Mouse (Mus musculus): ENCODE measurements around the gene 4930579F01Rik. TPM values are rescaled to one million over a fixed set of nuclear protein-coding genes. Genes with fewer than 3 reads are reported as not detected.
"Not testable (repeated sequence)": the region's sequence is repeated elsewhere in the genome, so short reads cannot be mapped to it uniquely, and the experiment has no call there.

The 4930579F01Rik gene
- total RNA-seq, 2 experiments from 2014 or later: not detected

DNA sequence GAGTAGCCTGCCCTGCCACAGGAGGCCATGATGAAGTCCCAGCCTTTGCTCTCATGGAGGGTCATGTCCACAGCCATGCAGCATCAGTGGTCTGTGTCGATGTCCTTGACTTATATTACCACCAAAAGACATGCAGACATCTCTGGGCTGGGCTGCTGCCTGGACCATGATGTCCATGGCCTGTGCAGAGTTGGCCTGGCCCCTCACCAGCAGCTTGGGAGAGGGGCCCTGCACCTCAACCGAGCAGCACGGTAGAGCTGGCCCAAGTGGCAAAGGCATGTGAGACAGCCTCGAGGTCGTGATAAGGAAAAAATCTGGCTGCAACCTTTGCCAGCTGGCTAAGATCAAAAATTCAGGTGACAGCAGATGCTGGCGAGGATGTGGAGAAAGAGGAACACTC is 54.0 kb downstream of the 4930579F01Rik start:
- no peak overlapping the region for H3K27ac ChIP-seq
- intact Hi-C loops (cut with DNase I): no loop called here

GRCm38 (mm10) chr3:138138146-138138545 is 55.5 kb downstream of the 4930579F01Rik start:
- H3K27ac ChIP-seq; intact Hi-C loops (cut with DNase I); H3K4me3 ChIP-seq; DNase-seq: not testable (repeated sequence)

More for the DNA sequence above, 54.0 kb downstream of the 4930579F01Rik start:
- no peak for TF ChIP-seq CTCF (IDR thresholded peaks at IDR 0.05)
- DNase-seq: no peak
- H3K4me3 ChIP-seq: no peak overlapping the region

GRCm38 (mm10) chr3:138134528-138134927 is 59.1 kb downstream of the 4930579F01Rik start:
- H3K27ac ChIP-seq: no peak overlapping the region
- no peak for DNase-seq
- no peak for TF ChIP-seq CTCF (IDR thresholded peaks at IDR 0.05)
- no peak overlapping the region for H3K4me3 ChIP-seq
- intact Hi-C loops (cut with DNase I): no loop called here

DNA sequence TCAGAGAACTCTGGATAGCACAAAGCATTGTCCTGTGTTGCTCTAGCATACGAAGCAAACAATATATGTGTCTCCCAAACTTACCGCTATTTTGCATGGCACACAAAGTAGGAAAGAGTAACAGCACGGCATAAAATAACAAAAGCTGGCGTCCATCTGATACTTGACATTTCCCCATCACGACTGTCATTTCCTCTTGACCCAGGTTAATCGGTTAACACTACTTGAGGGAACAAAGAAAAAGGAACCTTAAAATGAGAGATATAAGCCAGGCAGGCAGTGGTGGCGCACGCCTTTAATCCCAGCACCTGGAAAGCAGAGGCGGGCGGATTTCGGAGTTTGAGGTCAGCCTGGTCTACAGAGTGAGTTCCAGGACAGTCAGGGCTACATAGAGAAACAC is 59.7 kb downstream of the 4930579F01Rik start:
- DNase-seq: no peak
- intact Hi-C loops (cut with DNase I): no loop called here
- TF ChIP-seq CTCF (IDR thresholded peaks at IDR 0.05): no peak
- Histone ChIP-seq H3K4me3 (no peak overlapping the region), H3K27ac (no peak overlapping the region)

DNA sequence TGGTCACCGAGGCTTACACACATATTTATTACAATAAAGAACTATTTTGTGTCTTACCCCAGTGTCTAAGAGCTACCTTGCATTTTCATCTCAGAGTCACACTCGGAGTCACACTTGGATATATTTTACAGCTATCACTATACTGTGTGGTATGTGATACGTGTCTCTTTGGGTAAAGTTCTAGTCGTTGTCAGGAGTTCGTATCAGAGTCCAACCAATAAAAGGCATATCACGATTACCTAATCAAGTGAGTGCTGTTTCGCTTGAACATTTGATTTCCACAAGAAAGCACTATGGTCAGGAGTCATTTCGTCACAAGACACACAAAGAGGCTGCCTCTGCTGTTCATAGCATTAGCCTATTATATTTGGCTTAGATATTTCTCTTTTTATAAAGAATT is 60.2 kb downstream of the 4930579F01Rik start:
- H3K4me3 ChIP-seq: no peak overlapping the region
- no peak overlapping the region for H3K27ac ChIP-seq
- TF ChIP-seq CTCF (IDR thresholded peaks at IDR 0.05): no peak
- DNase-seq: no peak
- intact Hi-C loops (cut with DNase I): no loop called here

DNA sequence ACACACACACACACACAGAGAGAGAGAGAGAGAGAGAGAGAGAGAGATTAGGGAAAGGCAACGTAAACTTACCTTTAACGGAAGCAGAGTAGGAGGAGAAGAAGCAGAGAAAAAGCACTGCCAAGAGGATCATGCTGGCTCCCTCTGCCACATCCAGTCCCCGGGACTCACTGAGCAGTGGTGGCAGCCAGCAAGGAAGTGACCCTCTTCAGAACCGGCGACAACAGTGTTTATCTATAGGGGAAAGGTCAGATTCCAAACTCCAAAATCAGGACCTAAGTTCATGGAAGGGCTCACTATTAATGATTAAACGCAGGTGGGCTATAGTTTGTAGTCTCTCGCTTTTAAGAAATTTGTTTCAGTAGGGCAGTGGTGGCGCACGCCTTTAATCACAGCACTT is 62.5 kb downstream of the 4930579F01Rik start:
- intact Hi-C loops (cut with DNase I): no loop called here
- DNase-seq: no peak

GRCm38 (mm10) chr3:138130692-138131091 is 62.9 kb downstream of the 4930579F01Rik start:
- DNase-seq: no peak
- Histone ChIP-seq H3K27ac (no peak overlapping the region), H3K4me3 (no peak overlapping the region)
- intact Hi-C loops (cut with DNase I): no loop called here
- TF ChIP-seq CTCF (IDR thresholded peaks at IDR 0.05): no peak

More for the DNA sequence above, 62.5 kb downstream of the 4930579F01Rik start:
- Histone ChIP-seq H3K27ac (no peak overlapping the region), H3K4me3 (no peak overlapping the region)
- TF ChIP-seq CTCF (IDR thresholded peaks at IDR 0.05): no peak

DNA sequence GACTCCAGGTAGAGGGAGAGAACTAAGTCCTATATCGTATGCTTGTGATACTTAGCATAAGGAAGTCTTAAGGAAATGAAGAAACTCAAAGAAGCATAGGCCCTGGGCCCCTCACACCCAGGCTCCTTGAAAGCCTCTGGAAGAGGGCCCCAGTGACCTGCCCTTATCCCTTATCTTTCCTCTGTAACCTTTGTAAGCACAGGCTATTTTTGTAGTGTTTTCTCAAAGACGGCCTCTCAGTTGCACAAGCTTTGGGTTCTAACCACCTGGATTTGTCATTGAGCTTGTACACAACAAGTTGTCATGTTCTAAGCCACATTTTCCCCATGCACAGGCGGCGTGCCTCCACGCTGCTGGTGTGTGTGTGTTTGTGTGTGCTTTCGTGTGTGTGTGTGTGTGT is 64.5 kb downstream of the 4930579F01Rik start:
- no peak for TF ChIP-seq CTCF (IDR thresholded peaks at IDR 0.05)
- Histone ChIP-seq H3K4me3 (no peak overlapping the region), H3K27ac (no peak overlapping the region)
- no peak for DNase-seq
- intact Hi-C loops (cut with DNase I): no loop called here

DNA sequence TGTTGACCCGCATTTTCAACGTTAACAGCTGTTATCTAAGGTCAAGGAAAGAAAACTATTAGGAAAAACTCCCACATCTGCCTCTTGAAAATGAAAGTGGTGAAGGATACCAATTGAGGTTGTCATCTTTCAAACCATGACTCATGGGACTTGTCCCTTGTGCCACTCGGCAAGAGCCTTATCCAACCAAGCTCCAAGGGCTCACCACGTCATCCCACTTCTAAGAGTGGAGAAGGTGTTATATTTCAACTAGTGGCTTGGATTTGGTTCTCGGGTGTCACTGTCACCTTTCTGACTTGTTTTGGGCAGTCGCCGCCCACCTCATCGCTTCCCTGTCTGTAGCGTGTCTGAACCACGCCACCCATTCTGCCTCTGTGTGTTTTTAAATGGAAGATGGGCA is 69.8 kb downstream of the 4930579F01Rik start:
- peak; percentile 33 for DNase-seq
- intact Hi-C loops (cut with DNase I): no loop called here
- peak overlapping the region; percentile 32 for H3K4me3 ChIP-seq
- peak overlapping the region; percentile 54 for H3K27ac ChIP-seq
- TF ChIP-seq CTCF (IDR thresholded peaks at IDR 0.05): no peak

DNA sequence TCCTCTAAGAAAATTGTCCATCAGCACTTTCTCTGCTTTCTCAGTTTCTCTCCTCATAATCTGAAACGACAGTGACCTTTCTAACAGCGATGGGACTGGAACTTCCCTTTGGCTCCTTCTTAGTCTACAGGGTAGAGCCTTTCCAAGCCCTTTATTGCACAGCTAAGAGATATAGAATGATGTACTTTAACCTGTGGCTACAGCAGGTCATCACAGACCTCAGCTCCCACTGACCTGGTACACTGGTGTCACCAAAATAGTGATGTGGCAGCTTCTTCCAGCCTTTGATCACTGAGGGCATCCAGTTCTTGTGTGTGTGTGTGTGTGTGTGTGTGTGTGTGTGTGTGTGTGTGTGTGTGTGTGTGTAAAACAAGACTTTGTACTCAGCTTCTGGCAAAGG is 72.2 kb downstream of the 4930579F01Rik start:
- intact Hi-C loops (cut with DNase I): no loop called here
- DNase-seq: no peak
- H3K27ac ChIP-seq: no peak overlapping the region
- no peak overlapping the region for H3K4me3 ChIP-seq
- no peak for TF ChIP-seq CTCF (IDR thresholded peaks at IDR 0.05)

DNA sequence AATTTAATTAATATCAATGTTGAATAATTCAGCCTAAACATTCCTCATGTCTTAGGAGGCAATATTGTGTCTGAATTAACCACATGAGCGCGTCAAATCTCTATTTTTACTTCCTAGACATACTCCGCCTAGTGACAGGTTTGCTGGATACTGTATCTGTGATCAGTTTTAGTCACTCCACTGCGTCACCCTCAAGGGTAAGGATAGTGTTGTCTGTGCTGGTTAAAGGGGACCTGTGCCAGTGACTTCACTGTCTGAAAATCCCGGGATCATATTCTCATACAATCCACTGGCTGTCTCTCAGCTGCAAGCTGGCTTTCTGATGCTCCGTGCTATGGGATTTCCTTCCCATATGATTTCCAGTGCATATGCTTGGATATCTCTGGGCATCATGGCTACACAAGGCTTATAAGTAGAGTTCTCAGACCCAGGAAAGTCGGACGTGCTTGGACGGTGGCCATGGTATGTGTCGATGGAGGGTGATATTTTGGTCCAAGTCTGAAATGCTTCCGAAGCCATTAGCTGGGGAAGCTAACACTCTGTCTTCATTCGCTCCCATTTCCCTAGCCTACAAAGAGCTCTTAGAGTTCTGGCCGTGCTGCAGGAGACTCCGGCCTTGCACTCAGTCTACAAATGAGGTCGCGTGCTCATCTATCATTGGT is 74.0 kb downstream of the 4930579F01Rik start:
- peak; percentile 47 for DNase-seq
- intact Hi-C loops (cut with DNase I): loop anchor here (2.0 kb wide), 1 partner anchor 47 kb away; no protein-coding TSS in a partner anchor
- TF ChIP-seq CTCF (IDR thresholded peaks at IDR 0.05): peak; percentile 15; the same call in 1 of the 2 replicates
- Histone ChIP-seq H3K27ac (peak overlapping the region; percentile 83), H3K4me3 (peak overlapping the region; percentile 45)

- peak overlapping the region; percentile 83 for H3K27ac ChIP-seq
- TF ChIP-seq CTCF (IDR thresholded peaks at IDR 0.05): no peak
- DNase-seq: no peak
- intact Hi-C loops (cut with DNase I): loop anchor here (2.0 kb wide), 1 partner anchor 46 kb away; no protein-coding TSS in a partner anchor
- H3K4me3 ChIP-seq: peak overlapping the region; percentile 45
Measured at GRCm38 (mm10) chr3:138118831-138119230, 74.8 kb downstream of the 4930579F01Rik start.

DNA sequence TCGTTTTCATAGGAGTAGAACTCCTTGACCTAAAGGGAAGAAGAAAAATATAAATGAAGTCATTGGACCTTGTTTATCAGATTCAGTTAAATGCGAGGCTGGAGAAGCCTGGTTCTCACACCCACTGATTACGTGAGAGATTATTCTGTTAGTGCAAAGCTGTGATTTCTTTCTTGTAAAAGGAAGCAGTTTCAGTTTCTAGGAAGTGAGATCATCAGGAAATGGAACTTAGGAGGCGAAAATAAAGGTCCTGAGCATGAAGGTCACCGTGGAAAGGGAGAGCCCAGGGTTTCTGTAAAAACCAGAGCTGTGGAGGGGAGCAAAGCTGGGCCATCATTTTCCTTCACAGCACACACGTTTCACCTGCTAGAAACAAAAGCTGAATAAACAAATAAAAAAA is 75.2 kb downstream of the 4930579F01Rik start:
- intact Hi-C loops (cut with DNase I): loop anchor here (2.0 kb wide), 1 partner anchor 46 kb away; no protein-coding TSS in a partner anchor
- H3K27ac ChIP-seq: peak overlapping the region; percentile 83

GRCm38 (mm10) chr3:138116871-138117270 is 76.8 kb downstream of the 4930579F01Rik start:
- intact Hi-C loops (cut with DNase I): no loop called here
- Histone ChIP-seq H3K4me3 (no peak overlapping the region), H3K27ac (peak overlapping the region; percentile 70)
- peak; percentile 74 for DNase-seq
- TF ChIP-seq CTCF (IDR thresholded peaks at IDR 0.05): no peak

More for the DNA sequence above, 75.2 kb downstream of the 4930579F01Rik start:
- H3K4me3 ChIP-seq: peak overlapping the region; percentile 45
- DNase-seq: no peak
- no peak for TF ChIP-seq CTCF (IDR thresholded peaks at IDR 0.05)

All from gastrocnemius, adult 2 months (tissue).